Mouse (Mus musculus) heart, adult 8-10 months (tissue): ENCODE data around the gene Mpdu1. TPM values are rescaled to one million over a fixed set of nuclear protein-coding genes. Genes with fewer than 3 reads are reported as not detected.

Source experiments
- DNase-seq: peaks from one replicate; pipeline ENCODE4 v3.0.0; 2022; ENCODE audit warnings: low spot score
- total RNA-seq, 4 experiments: library from RNA; stranded (reverse); gene quantifications; 2 replicates each; pipeline ENCODE4 v1.2.4; 2022

Gene Mpdu1
- total RNA-seq, 4 experiments from 2014 or later, result 13.6 to 18.8 (median 15.5) TPM

GRCm38 (mm10) chr11:69692196-69692811, 29.9 kb upstream of the Mpdu1 start:
- no peak for DNase-seq

GRCm38 (mm10) chr11:69689891-69690290, 27.4 kb upstream of the Mpdu1 start:
- no peak for DNase-seq

GRCm38 (mm10) chr11:69687061-69687460, 24.6 kb upstream of the Mpdu1 start:
- no peak for DNase-seq

- DNase-seq, result peak; percentile 86
Observed at GRCm38 (mm10) chr11:69686377-69686776, 23.9 kb upstream of the Mpdu1 start.

- peak; percentile 93 for DNase-seq
Observed at GRCm38 (mm10) chr11:69685526-69686148, 23.2 kb upstream of the Mpdu1 start, which contains the start of gene Tnfsf13. Tnfsf13 (minus strand) TSS chr11:69685784.

- DNase-seq, result no peak
Observed at GRCm38 (mm10) chr11:69684936-69685335, 22.5 kb upstream of the Mpdu1 start.

GRCm38 (mm10) chr11:69684128-69684745, 21.8 kb upstream of the Mpdu1 start:
- DNase-seq, result no peak

GRCm38 (mm10) chr11:69683576-69683975, 21.1 kb upstream of the Mpdu1 start:
- no peak for DNase-seq

GRCm38 (mm10) chr11:69682840-69683533, 20.5 kb upstream of the Mpdu1 start:
- peak; percentile 93 for DNase-seq

- no peak for DNase-seq
Observed at GRCm38 (mm10) chr11:69682209-69682839, 19.9 kb upstream of the Mpdu1 start.

- DNase-seq, result peak; percentile 94
Observed at GRCm38 (mm10) chr11:69681314-69682208, 19.1 kb upstream of the Mpdu1 start, which contains the start of gene Senp3. Senp3 (minus strand) TSS chr11:69682084.

GRCm38 (mm10) chr11:69680136-69680855, 17.9 kb upstream of the Mpdu1 start:
- no peak for DNase-seq

- DNase-seq, result no peak
Observed at GRCm38 (mm10) chr11:69679144-69679543, 16.7 kb upstream of the Mpdu1 start.

- DNase-seq, result peak; percentile 100
Observed at GRCm38 (mm10) chr11:69672211-69672706, 9.8 kb upstream of the Mpdu1 start, which contains the start of gene Eif4a1. Eif4a1 (minus strand) TSS chr11:69672423.

GRCm38 (mm10) chr11:69671726-69672124, 9.3 kb upstream of the Mpdu1 start:
- no peak for DNase-seq

- peak; percentile 93 for DNase-seq
Observed at GRCm38 (mm10) chr11:69670786-69671725, 8.6 kb upstream of the Mpdu1 start.

GRCm38 (mm10) chr11:69666665-69667005, 4.2 kb upstream of the Mpdu1 start:
- no peak for DNase-seq

- DNase-seq, result peak; percentile 67
Observed at GRCm38 (mm10) chr11:69665961-69666664, 3.7 kb upstream of the Mpdu1 start, which contains the start of gene Cd68. Cd68 (minus strand) TSS chr11:69666153.
